Mouse (Mus musculus): ENCODE results near the gene Gm20388.
A peak's percentile ranks its signal among the peaks of the same experiment; 100 is the strongest.

Gm20388 gene

GRCm38 (mm10) chr8:120045471-120045870 is 134.8 kb downstream of the Gm20388 start:
- no peak for DNase-seq (ENCODE audit: low spot score)

GRCm38 (mm10) chr8:120046258-120047020 is 135.8 kb downstream of the Gm20388 start:
- peak; percentile 69 for DNase-seq (ENCODE audit: low spot score)

- no peak for DNase-seq (ENCODE audit: low spot score)
These were observed 139.3 kb downstream of the Gm20388 start for GRCm38 (mm10) chr8:120049949-120050348.

- no peak for DNase-seq (ENCODE audit: low spot score)
These were observed 139.7 kb downstream of the Gm20388 start for GRCm38 (mm10) chr8:120050376-120050775.

- DNase-seq (ENCODE audit: low spot score): no peak
These were observed 140.4 kb downstream of the Gm20388 start for GRCm38 (mm10) chr8:120051006-120051405.

- no peak for DNase-seq (ENCODE audit: low spot score)
These were observed 141.3 kb downstream of the Gm20388 start for GRCm38 (mm10) chr8:120051908-120052307.

- DNase-seq (ENCODE audit: low spot score): no peak
These were observed 141.7 kb downstream of the Gm20388 start for GRCm38 (mm10) chr8:120052318-120052717.

GRCm38 (mm10) chr8:120054833-120055232 is 144.2 kb downstream of the Gm20388 start:
- no peak for DNase-seq (ENCODE audit: low spot score)

GRCm38 (mm10) chr8:120057078-120057477 is 146.4 kb downstream of the Gm20388 start:
- no peak for DNase-seq (ENCODE audit: low spot score)

- DNase-seq (ENCODE audit: low spot score): no peak
These were observed 152.1 kb downstream of the Gm20388 start for GRCm38 (mm10) chr8:120062742-120063141.

GRCm38 (mm10) chr8:120063326-120063725 is 152.7 kb downstream of the Gm20388 start:
- no peak for DNase-seq (ENCODE audit: low spot score)

- DNase-seq (ENCODE audit: low spot score): no peak
These were observed 155.0 kb downstream of the Gm20388 start for GRCm38 (mm10) chr8:120065611-120066010.

GRCm38 (mm10) chr8:120066226-120066625 is 155.6 kb downstream of the Gm20388 start:
- DNase-seq (ENCODE audit: low spot score): no peak

- DNase-seq (ENCODE audit: low spot score): no peak
These were observed 157.5 kb downstream of the Gm20388 start for GRCm38 (mm10) chr8:120067936-120068668.

GRCm38 (mm10) chr8:120071684-120072083 is 161.0 kb downstream of the Gm20388 start:
- DNase-seq (ENCODE audit: low spot score): peak; percentile 85

GRCm38 (mm10) chr8:120072259-120072658 is 161.6 kb downstream of the Gm20388 start:
- DNase-seq (ENCODE audit: low spot score): peak; percentile 38

GRCm38 (mm10) chr8:120072827-120073226 is 162.2 kb downstream of the Gm20388 start:
- DNase-seq (ENCODE audit: low spot score): no peak

GRCm38 (mm10) chr8:120074516-120074915 is 163.9 kb downstream of the Gm20388 start:
- DNase-seq (ENCODE audit: low spot score): no peak

- DNase-seq (ENCODE audit: low spot score): no peak
These were observed 164.7 kb downstream of the Gm20388 start for GRCm38 (mm10) chr8:120075347-120075746.

GRCm38 (mm10) chr8:120078080-120078479 is 167.4 kb downstream of the Gm20388 start:
- DNase-seq (ENCODE audit: low spot score): peak; percentile 71

GRCm38 (mm10) chr8:120079361-120079760 is 168.7 kb downstream of the Gm20388 start:
- DNase-seq (ENCODE audit: low spot score): no peak

- no peak for DNase-seq (ENCODE audit: low spot score)
These were observed 172.6 kb downstream of the Gm20388 start for GRCm38 (mm10) chr8:120083261-120083660.

GRCm38 (mm10) chr8:120084783-120085182 is 174.1 kb downstream of the Gm20388 start:
- no peak for DNase-seq (ENCODE audit: low spot score)

Measured in ovary, postnatal 14 days (tissue).